Mouse (Mus musculus): ENCODE results near the gene Larp1.

Larp1 gene

DNA sequence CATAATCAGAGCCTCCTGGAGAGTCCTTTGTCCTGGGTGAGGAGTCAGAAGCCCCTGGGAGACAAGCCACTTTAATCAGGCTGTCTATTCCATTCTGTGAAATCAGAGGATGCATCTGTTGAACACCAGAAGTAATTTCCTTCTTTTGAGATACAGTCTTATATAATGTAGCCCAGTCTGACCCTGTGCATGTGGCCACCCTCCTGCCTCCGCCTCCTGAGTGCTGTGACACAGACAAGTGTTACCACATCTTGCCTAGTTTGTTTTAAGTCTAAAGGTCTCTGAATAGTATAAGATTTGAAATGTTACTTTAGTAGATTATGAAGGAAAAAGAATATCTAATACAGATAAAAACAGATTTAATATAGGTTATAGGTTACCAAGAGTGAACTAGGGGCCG, 91.1 kb downstream of the Larp1 start:
- DNase-seq (ENCODE audit: low spot score), result no peak

DNA sequence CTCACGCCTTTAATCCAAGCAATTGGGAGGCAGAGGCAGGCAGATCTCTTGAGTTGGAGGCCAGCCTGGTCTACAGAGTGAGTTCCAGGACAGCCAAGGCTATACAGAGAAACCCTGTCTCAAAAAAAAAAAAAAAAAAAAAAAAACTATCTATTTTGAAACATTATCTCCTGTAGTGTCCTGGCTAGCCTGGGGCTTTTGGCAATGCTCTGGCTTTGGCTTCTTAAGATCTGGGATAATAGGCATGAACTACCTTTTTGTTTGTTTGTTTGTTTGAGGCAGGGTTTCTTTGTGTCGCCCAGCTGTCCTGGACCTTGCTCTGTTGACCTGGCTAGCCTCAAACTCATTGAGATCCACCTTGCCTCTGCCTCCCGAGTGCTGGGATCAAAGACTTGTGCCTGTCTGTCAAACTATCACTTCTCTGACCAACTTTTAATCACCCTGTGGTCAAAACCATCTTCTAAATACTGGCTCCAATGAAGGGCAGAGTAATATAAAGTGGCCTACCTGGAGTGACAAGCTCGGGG, 92.4 kb downstream of the Larp1 start:
- DNase-seq (ENCODE audit: low spot score), result no peak

DNA sequence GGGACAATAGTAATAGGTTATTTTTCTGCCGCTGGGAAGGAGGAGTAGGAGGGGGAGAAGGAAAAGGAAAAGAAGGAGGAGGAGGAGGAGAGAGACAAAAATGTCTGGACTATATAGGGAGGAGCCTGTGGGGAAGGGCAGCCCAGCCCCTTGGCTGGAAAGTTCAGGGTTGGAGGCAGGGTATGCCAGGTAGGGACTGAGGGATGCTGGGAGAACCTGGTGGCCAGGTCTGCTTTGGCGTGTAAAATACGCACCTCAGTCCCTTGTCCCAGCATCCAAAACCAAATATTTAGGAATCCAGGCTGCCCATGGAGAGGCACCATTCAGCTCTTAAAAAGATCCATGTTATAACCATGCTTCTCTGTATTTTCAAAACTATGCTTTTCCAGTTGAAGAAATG, 93.3 kb downstream of the Larp1 start:
- DNase-seq (ENCODE audit: low spot score), result no peak

DNA sequence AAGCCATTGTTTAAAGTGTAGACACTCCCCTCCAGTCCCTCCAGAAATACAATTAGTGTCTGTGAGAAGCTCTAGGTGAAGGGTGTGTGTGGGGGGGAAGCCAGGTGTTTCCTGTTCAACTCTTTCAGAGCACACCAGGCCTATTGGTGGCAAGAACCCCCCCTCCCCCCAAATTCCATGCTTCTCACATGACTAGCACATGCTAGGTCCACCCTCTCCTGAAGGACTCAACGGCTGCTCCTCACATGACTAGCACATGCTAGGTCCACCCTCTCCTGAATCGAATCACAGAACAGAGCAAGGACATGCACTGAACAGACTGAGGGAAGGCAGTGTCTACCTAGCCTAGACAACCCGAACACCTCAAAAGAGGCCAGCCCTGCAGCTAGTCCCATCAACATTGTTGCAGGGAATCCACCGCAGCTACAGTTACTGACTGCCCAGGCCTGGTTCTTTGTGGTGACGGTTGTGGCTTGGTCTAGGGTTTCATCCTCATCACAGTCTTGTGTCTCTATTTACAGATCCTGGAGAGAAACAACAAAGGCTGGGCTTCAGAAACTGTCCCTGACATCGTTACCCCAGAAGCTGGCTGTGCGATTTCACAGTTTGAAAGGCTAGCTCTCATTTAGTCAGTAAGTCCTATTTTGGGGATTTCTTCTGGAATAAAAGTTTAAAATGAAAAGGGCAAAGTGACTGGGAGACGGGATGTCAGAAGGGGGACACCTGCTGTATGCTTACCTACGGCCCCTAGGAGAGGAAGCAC, 93.9 kb downstream of the Larp1 start:
- peak; percentile 69 for DNase-seq (ENCODE audit: low spot score)

DNA sequence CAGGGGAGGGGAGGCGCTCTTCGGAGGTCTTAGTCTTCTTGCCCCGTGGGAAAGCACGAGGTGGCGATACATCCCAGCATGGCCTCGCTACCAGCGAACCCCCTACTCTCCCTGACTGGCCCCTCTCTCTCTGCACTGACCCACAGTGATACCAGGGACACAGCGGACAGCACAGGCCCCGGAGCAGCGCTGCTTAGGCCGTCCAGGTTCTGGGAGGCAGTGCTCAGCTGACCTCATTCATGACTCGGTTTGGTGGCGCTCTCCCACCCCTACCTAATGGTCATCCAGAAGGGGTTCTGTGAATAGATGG, 94.4 kb downstream of the Larp1 start:
- no peak for DNase-seq (ENCODE audit: low spot score)

DNA sequence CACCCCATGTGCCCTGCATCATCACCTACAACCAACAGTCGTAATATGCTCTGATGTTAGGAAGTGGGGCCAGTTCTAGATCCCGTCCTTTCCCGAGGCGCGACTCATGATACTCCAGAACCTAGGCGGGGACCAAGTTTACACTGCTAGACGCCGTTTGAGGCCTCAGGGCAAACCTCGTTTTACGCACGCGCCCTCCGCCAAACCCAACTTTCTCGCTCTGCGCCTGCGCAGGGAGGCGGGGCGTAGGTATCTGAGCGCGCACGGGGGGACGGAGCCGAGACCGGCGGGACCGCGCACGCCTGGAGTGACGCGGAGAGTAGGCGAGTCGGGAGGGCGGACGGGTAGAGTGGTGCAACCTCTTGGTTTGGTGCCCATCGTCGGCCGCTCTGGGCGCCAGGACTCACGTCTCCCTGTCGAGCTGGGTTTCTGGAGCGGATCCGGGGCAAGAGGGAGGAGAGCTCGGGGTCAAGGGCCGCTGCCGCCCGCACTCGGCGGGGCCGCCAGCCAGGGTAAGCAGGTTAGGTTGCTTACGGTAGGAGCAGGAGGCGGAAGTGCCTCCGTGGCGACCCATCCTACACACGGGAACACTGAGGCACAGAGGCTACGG, 94.9 kb downstream of the Larp1 start, which contains the start of gene Cnot8:
Gene Cnot8 (plus strand): TSS at position 457 of the 610 bp plus-strand sequence.
- peak; percentile 99 for DNase-seq (ENCODE audit: low spot score)

DNA sequence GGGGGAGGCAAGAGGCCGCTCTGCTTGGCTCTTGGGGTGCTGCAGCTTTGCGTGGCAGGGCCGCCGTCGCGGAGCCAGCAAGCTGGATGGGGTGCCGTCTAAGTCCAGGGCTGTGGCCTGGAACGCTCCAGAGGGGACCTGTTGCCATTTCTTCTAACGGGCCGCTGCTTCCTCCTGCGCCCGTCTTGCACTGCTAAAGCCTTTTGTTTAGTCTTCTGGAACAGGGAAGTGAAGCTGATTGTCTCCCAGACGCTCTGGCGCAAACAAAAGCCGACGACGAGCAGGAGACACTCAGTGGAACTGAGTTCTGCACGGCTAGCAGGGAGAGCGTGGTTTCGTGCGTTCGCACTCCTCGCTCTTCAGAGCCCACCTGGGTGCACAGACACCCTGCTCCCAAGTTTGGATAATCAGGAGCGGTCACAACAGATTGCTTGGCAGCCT, 95.5 kb downstream of the Larp1 start:
- no peak for DNase-seq (ENCODE audit: low spot score)

DNA sequence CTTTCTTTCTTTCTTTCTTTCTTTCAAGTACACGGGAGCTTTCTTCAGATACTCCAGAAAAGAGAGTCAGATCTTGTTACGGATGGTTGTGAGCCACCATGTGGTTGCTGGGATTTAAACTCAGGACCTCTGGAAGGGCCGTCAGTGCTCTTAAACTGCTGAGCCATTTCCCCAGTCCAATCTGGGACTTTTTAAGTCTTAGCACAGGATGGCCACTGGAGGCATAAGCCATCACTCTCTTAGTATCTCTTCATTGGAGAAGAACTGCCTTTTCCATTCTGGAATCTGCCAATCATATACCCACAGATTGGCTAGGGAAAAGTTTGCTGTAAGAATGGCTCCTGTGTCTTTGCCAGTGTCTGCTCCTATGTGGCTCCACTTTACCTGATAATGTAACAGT, 98.1 kb downstream of the Larp1 start:
- DNase-seq (ENCODE audit: low spot score), result no peak

DNA sequence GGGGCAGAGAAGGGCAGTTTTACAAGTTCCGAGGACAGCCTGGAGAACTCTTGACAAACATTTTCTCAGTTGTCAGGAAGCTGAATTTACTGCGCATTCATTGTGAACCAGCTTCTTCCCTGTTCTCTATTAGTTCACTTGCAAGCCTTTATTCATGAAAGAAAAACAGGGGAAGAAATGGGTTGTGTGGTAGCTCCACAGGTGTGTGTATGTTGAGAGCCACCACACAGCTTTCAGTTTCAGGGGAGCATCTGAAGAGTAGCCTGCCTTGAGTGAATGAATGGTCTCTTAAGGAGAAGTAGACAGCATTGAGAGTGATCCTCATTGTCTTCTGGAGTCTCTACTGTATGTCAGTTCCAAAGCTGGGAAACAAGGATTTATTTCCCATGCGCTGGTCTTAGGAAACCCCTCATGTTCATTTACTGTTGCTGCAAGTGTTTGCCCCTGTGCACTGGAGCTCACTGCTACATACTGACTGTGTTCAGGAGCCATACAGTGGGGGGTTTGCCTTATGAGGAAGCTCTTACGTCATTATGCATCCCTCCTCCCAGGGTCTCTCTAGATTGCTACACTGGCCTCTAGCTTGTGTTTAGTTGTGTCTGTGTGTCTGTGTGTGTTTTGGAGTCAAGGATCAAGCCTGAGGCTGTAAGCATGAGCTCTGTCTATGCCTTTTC, 98.9 kb downstream of the Larp1 start:
- DNase-seq (ENCODE audit: low spot score), result no peak

All from testis, postnatal 14 days (tissue).